Mouse (Mus musculus) liver, embryonic 14.5 days (tissue): ENCODE results near the gene Pde4d.

Experiments
- CTCF ChIP-seq: IDR thresholded peaks from 2 replicates; pipeline ENCODE4 v1.5.1; 2016; ENCODE audit warnings: antibody characterized with exemption, low read depth, control low read depth
- EP300 ChIP-seq: IDR thresholded peaks from 2 replicates; pipeline ENCODE4 v1.6.1; 2016; ENCODE audit warnings: antibody characterized with exemption, low read depth

DNA sequence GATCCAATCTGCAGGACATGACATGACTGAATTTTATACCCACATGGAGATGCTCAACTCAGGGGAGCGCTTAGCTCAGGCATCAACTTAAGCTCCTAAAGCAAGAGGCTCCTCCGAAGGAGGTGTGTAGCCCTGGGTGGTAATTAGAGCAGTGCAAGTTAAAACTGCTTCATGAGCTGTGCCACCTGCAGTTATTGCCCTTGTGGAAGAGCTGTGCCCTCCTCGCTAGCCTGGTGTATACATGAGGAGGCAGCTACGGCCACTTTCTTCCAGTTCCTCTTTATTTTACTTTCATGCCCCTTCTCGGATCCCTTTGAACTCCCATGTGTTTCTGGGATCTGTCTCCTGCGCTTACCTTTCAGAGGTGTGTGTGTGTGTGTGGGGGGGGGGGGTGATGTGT is 1358.3 kb downstream of the Pde4d start:
- no peak for TF ChIP-seq EP300
- no peak for TF ChIP-seq CTCF
